In the genomic region with DNA sequence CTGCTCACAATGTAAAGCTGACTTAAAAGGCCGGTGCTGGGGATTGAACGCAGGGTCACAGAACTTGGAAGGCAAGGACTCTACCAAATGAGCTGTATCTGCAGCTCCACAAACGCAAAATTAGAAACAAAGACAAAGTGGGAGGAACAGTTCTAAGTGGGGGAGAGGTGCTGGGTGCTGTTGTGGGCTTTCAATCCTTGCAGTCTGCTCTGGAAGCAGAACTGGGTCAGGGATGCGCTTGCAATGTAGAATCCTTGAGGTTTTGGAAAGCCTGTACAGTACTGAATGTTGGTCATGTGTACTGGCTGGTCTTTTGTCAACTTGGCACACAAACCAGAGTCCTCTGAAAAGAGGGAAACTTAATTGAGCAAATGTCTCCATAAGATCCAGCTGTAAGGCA, we compare ENCODE assay signal across 8 mouse cellular contexts. TPM values are rescaled to one million over a fixed set of nuclear protein-coding genes. Genes with fewer than 3 reads are reported as not detected.
DNase-seq lines count a peak whose midpoint lies in the region; ATAC-seq and TF ChIP-seq lines count a peak whose summit lies in the region.

No protein-coding gene starts in this region.

- H3K79me2 ChIP-seq in MEL (ENCODE audit: control insufficient read depth, insufficient read depth, low read length, poor library complexity) = peaks cover 37% of the 10 kb centered on the region

- TF ChIP-seq POLR2A in kidney, adult 2 months (IDR thresholded peaks at IDR 0.05; ENCODE audit: low read depth, low read length) = no peak
- TF ChIP-seq POLR2A in MEL (IDR thresholded peaks at IDR 0.05; ENCODE audit: control insufficient read depth in 1 of 2, insufficient read depth in 1 of 2, low read depth in 1 of 2, low read length in 2 of 2, poor library complexity in 1 of 2) = no peak

- H3K4me1 ChIP-seq in kidney, adult 2 months (ENCODE audit: control insufficient read depth, insufficient read depth, low read length) = peaks cover 19% of the 10 kb centered on the region
- H3K4me1 ChIP-seq in MEL (ENCODE audit: control insufficient read depth in 1 of 2, insufficient read depth in 2 of 2, low read length in 2 of 2) = peaks cover 0 to 12% of the 10 kb centered on the region in 2 experiments; a peak in 2 of 4 replicates
- H3K4me1 ChIP-seq in liver, embryonic 12.5 days = peaks cover 35% of the 10 kb centered on the region

- DNase-seq in kidney, adult 2 months = no peak
- DNase-seq in kidney, adult 11 months = no peak
- no peak for DNase-seq in MEL (ENCODE audit: low read depth, low spot score)
- no peak for DNase-seq in natural killer cell, adult 2 months (ENCODE audit: low spot score in 2 of 2)
- no peak for DNase-seq in left cerebral cortex, adult 18-20 months (ENCODE audit: low spot score in 2 of 2)
- no peak for DNase-seq in spleen, postnatal 14 days (ENCODE audit: low spot score in 2 of 2)

- peak overlapping the region; percentile 86 for H3K4me3 ChIP-seq in kidney, adult 2 months (ENCODE audit: insufficient read depth, low read depth, low read length)
- peak overlapping the region; percentile 65 to 98 for H3K4me3 ChIP-seq in MEL (ENCODE audit: control insufficient read depth in 1 of 2, insufficient read depth in 1 of 2, low read depth in 2 of 2, low read length in 2 of 2)
- peak overlapping the region; percentile 98 for H3K4me3 ChIP-seq in liver, embryonic 12.5 days

- ATAC-seq in erythroblast, adult 5-6 weeks (replicated peaks; ENCODE audit: low FRiP score, poor library complexity, severe bottlenecking) = 0 out of 2 replicates have a peak, but pooled peaks have one; percentile 4
- ATAC-seq in liver, embryonic 12.5 days = no peak

- H3K9ac ChIP-seq in MEL (ENCODE audit: control insufficient read depth, low read depth, low read length, poor library complexity, severe bottlenecking) = peak overlapping the region; percentile 94
- H3K9ac ChIP-seq in liver, embryonic 12.5 days = peak overlapping the region; percentile 99

- no peaks in the 10 kb centered on the region for H3K9me3 ChIP-seq in MEL (replicated peaks; ENCODE audit: insufficient read depth, low read length)
- no peaks in the 10 kb centered on the region for H3K9me3 ChIP-seq in liver, embryonic 12.5 days (replicated peaks)

- WGBS in kidney, adult 2 months = 8% methylated on average over 4 of the region's 4 CpGs
- WGBS in liver, embryonic 12.5 days (ENCODE audit: insufficient replicate concordance) = 13% methylated on average over 4 of the region's 4 CpGs

- no peak for TF ChIP-seq EP300 in MEL (IDR thresholded peaks at IDR 0.05; ENCODE audit: low read depth in 1 of 2, low read length in 2 of 2)

- TF ChIP-seq CTCF in kidney, adult 2 months (conservative IDR thresholded peaks at IDR 0.05; ENCODE audit: insufficient read depth, insufficient read length, low read depth, low read length) = no peak
- no peak for TF ChIP-seq CTCF in MEL (IDR thresholded peaks at IDR 0.05 in 2 of 3, conservative IDR thresholded peaks at IDR 0.05 in 1 of 3; ENCODE audit: control insufficient read depth in 1 of 3, insufficient read depth in 1 of 3, low read depth in 2 of 3, low read length in 3 of 3, poor library complexity in 1 of 3, severe bottlenecking in 1 of 3)

- H3K27me3 ChIP-seq in kidney, adult 2 months (replicated peaks; ENCODE audit: control insufficient read depth, insufficient read depth, low read length) = no peaks in the 10 kb centered on the region
- H3K27me3 ChIP-seq in MEL (ENCODE audit: control insufficient read depth in 1 of 2, insufficient read depth in 2 of 2, low read length in 2 of 2) = no peaks in the 10 kb centered on the region
- H3K27me3 ChIP-seq in liver, embryonic 12.5 days (replicated peaks) = no peaks in the 10 kb centered on the region; the same call in 1 of the 2 replicates

- H3K36me3 ChIP-seq in kidney, adult 2 months (ENCODE audit: control insufficient read depth, insufficient read depth, low read length) = no peaks in the 10 kb centered on the region
- peaks cover 3 to 9% of the 10 kb centered on the region in 2 experiments for H3K36me3 ChIP-seq in MEL (ENCODE audit: control insufficient read depth in 1 of 2, insufficient read depth in 2 of 2, low read length in 2 of 2)
- peaks cover 36% of the 10 kb centered on the region for H3K36me3 ChIP-seq in liver, embryonic 12.5 days

- no peak for TF ChIP-seq RAD21 in MEL (IDR thresholded peaks at IDR 0.05; ENCODE audit: low read depth, low read length)

- H3K4me2 ChIP-seq in liver, embryonic 12.5 days = peak overlapping the region; percentile 93

- no peak overlapping the region for H3K27ac ChIP-seq in kidney, adult 2 months (ENCODE audit: insufficient read depth, low read depth, low read length)
- H3K27ac ChIP-seq in MEL (ENCODE audit: control insufficient read depth, low read depth, low read length) = peak overlapping the region; percentile 77
- H3K27ac ChIP-seq in liver, embryonic 12.5 days = peak overlapping the region; percentile 95

TF ChIP-seq in MEL, 35 proteins besides CTCF, POLR2A, EP300 and RAD21:
- no peak for TF ChIP-seq RCOR1 (IDR thresholded peaks at IDR 0.05; ENCODE audit: low read depth, low read length)
- no peak for TF ChIP-seq MYB (IDR thresholded peaks at IDR 0.05; ENCODE audit: low read depth, low read length)
- TF ChIP-seq ZC3H11A (IDR thresholded peaks at IDR 0.05; ENCODE audit: low read depth, low read length) = no peak
- TF ChIP-seq BHLHE40 (IDR thresholded peaks at IDR 0.05; ENCODE audit: borderline replicate concordance, low read depth, low read length) = no peak
- no peak for TF ChIP-seq ZKSCAN1 (IDR thresholded peaks at IDR 0.05; ENCODE audit: low read depth, low read length)

RNA-seq across cellular contexts. Expression of gene Gm28043, which starts 0.9 kb away (rescaled TPM):
- 0.63 and 0.71 TPM in 2 replicates for polyA plus RNA-seq in kidney, adult 2 months (2012; rRNA removed)
- 3.1 and 3.4 TPM in 2 replicates for total RNA-seq in MEL (2012; rRNA removed)
- 1 to 10 TPM in 1 of 2 experiments, not detected in 1; 1.3 TPM for polyA plus RNA-seq in MEL (2012; ENCODE audit: insufficient read depth in 1 of 2, insufficient read length in 2 of 2, low read depth in 1 of 2, low replicate concordance in 2 of 2, missing spikeins in 1 of 2)
- 1.7 and 2.7 TPM in 2 replicates for total RNA-seq in erythroblast, adult 5-6 weeks (2015; ENCODE audit: low replicate concordance)
- total RNA-seq in erythroblast, adult 5-6 weeks (2017; ENCODE audit: low replicate concordance) = 20.6 and 22.0 TPM in 2 replicates
- 1.6 and 1.7 TPM in 2 replicates for polyA plus RNA-seq in liver, embryonic 12.5 days (2016; fragmentation: Nextera tagmentation; extraction: Ambion mirVana)
- 1 to 10 TPM; 3.2 to 3.7 TPM for total RNA-seq in left cerebral cortex, adult 18-20 months (2021)

RNA-seq across cellular contexts. Expression of gene Rnf8, which starts 1.0 kb away (rescaled TPM):
- polyA plus RNA-seq in kidney, adult 2 months (2012; rRNA removed) = 27.1 and 31.3 TPM in 2 replicates
- 32.9 and 40.3 TPM in 2 replicates for total RNA-seq in MEL (2012; rRNA removed)
- 10 to 100 TPM in 1 of 2 experiments, not detected in 1; 49.2 TPM for polyA plus RNA-seq in MEL (2012; ENCODE audit: insufficient read depth in 1 of 2, insufficient read length in 2 of 2, low read depth in 1 of 2, low replicate concordance in 2 of 2, missing spikeins in 1 of 2)
- total RNA-seq in erythroblast, adult 5-6 weeks (2015; ENCODE audit: low replicate concordance) = 14.4 and 17.1 TPM in 2 replicates
- 6.8 and 37.2 TPM in 2 replicates for total RNA-seq in erythroblast, adult 5-6 weeks (2017; ENCODE audit: low replicate concordance)
- polyA plus RNA-seq in liver, embryonic 12.5 days (2016; fragmentation: Nextera tagmentation; extraction: Ambion mirVana) = 54.3 and 60.4 TPM in 2 replicates
- total RNA-seq in left cerebral cortex, adult 18-20 months (2021) = 10 to 100 TPM; 53.8 to 66.2 TPM

RNA-seq across cellular contexts. Expression of gene Cmtr1, which starts 44.8 kb away (rescaled TPM):
- polyA plus RNA-seq in kidney, adult 2 months (2012; rRNA removed) = 23.6 and 24.3 TPM in 2 replicates
- total RNA-seq in MEL (2012; rRNA removed) = 77.9 and 82.2 TPM in 2 replicates
- polyA plus RNA-seq in MEL (2012; ENCODE audit: insufficient read depth in 1 of 2, insufficient read length in 2 of 2, low read depth in 1 of 2, low replicate concordance in 2 of 2, missing spikeins in 1 of 2) = 10 to 100 TPM; 47.3 to 99.6 TPM
- 18.4 and 65.6 TPM in 2 replicates for total RNA-seq in erythroblast, adult 5-6 weeks (2015; ENCODE audit: low replicate concordance)
- total RNA-seq in erythroblast, adult 5-6 weeks (2017; ENCODE audit: low replicate concordance) = 239 and 340 TPM in 2 replicates
- polyA plus RNA-seq in liver, embryonic 12.5 days (2016; fragmentation: Nextera tagmentation; extraction: Ambion mirVana) = 104 and 106 TPM in 2 replicates
- total RNA-seq in left cerebral cortex, adult 18-20 months (2021) = 100 to 1,000 TPM; 139 to 142 TPM
